Mouse (Mus musculus) gastrocnemius, adult 8-10 months (tissue): ENCODE results near the gene Gm11397. TPM values are rescaled to one million over a fixed set of nuclear protein-coding genes. Genes with fewer than 3 reads are reported as not detected.
"Not testable (repeated sequence)": the region's sequence is repeated elsewhere in the genome, so short reads cannot be mapped to it uniquely, and the experiment has no call there.

Experiments
- DNase-seq, 2 experiments: peaks; one replicate each; pipeline ENCODE4 v3.0.0; 2022; ENCODE audit warnings: low spot score in 2 of 2
- total RNA-seq, 4 experiments: library from RNA; stranded (reverse); gene quantifications; 2 replicates each; pipeline ENCODE4 v1.2.4; 2022

The Gm11397 gene
- total RNA-seq = not detected

DNA sequence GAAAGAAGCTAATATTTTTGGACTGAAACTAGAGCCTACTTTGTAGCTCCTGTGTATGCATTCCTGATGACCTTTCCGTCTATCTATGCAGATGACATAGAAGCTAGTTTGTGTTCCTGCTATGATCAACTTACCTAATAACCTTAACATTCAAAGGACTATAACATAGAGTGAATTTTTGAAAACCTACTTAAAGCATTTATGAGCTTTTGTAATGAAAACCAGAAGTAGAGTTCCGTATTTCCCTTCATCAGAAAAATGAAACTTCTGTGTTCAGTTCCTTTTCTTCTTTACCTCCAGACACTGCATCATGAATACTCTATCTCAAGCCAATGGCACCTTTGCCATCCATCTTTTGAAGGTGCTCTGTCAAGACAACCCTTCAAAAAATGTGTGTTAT lies at the start of gene Gm11397:
Gm11397 (plus strand) TSS at position 301 of the 400 bp plus-strand sequence.
- DNase-seq = not testable (repeated sequence)

DNA sequence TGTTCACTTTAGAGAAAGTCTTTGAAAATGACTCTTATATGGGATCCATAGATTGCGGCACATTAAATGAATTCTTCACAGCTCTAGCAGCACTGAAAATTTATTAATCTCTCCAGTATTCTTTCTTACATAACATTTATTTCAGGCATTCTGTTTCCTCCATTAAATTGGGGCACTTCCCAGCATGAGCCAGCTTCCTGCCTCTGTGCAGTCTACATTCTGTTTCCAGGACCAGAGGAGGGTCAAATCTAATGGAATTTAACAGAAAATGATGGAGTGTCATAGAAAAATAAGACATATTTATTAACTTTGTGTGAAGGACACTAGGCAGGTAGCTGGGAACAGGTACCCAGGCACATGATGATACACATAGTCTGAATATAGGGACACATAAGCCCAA lies 38.9 kb upstream of the Gm11397 start:
- not testable (repeated sequence) for DNase-seq

DNA sequence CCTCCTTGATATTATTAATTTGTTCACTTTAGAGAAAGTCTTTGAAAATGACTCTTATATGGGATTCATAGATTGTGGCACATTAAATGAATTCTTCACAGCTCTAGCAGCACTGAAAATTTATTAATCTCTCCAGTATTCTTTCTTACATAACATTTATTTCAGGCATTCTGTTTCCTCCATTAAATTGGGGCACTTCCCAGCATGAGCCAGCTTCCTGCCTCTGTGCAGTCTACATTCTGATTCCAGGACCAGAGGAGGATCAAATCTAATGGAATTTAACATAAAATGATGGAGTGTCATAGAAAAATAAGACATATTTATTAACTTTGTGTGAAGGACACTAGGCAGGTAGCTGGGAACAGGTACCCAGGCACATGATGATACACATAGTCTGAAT lies 37.2 kb downstream of the Gm11397 start:
- DNase-seq = not testable (repeated sequence)

Other genes with a start within 250 kb of the Gm11397 start
- gene Serpinb9c, start 236.0 kb upstream of the Gm11397 start, total RNA-seq = not detected
- gene Serpinb9d, start 202.8 kb upstream of the Gm11397 start, total RNA-seq = not detected
- gene Serpinb9e, start 146.1 kb upstream of the Gm11397 start, total RNA-seq = not detected
- gene Serpinb9f, start 71.7 kb upstream of the Gm11397 start, total RNA-seq = not detected
- not detected for gene Serpinb9g, start 89.0 kb downstream of the Gm11397 start, total RNA-seq